Mouse (Mus musculus) kidney, postnatal 14 days (tissue): ENCODE results near the gene Hist1h3g.
A peak's percentile ranks its signal among the peaks of the same experiment; 100 is the strongest.

ENCODE experiments used
- DNase-seq: peaks from one replicate; pipeline ENCODE4 v3.0.0; 2022; ENCODE audit warnings: mixed read lengths

The Hist1h3g gene

DNA sequence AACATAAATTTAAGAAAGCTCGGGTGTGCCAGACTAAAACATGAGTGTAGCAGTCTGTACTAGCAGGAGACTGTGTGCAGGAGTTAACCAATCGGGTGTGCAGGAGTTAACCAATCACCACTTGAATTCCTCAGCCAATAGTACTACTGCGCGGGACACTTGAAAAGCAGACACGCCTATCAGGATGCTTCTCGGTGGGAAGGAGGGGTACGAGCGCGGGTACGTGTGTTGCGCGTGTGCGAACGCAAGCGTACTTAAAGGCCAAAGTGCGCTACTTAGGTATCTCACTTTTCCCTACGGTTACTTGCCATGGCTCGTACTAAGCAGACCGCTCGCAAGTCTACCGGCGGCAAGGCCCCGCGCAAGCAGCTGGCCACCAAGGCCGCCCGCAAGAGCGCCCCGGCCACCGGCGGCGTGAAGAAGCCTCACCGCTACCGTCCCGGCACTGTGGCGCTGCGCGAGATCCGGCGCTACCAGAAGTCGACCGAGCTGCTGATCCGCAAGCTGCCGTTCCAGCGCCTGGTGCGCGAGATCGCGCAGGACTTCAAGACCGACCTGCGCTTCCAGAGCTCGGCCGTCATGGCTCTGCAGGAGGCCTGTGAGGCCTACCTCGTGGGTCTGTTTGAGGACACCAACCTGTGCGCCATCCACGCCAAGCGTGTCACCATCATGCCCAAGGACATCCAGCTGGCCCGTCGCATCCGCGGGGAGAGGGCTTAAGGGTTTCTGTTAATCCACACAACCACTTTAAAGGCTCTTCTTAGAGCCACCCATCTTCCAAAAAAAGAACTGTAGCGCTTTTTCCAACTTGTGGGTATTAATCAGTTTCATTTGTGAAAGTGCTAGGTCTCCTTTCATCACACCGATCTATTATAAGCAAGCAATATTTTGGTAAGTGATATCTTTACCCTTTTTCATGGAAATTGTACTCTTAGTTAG, at the start of gene Hist1h3g:
TSS of gene Hist1h3g (plus strand) at position 286 of the 939 bp plus-strand sequence.
- DNase-seq, result peak; percentile 93

DNA sequence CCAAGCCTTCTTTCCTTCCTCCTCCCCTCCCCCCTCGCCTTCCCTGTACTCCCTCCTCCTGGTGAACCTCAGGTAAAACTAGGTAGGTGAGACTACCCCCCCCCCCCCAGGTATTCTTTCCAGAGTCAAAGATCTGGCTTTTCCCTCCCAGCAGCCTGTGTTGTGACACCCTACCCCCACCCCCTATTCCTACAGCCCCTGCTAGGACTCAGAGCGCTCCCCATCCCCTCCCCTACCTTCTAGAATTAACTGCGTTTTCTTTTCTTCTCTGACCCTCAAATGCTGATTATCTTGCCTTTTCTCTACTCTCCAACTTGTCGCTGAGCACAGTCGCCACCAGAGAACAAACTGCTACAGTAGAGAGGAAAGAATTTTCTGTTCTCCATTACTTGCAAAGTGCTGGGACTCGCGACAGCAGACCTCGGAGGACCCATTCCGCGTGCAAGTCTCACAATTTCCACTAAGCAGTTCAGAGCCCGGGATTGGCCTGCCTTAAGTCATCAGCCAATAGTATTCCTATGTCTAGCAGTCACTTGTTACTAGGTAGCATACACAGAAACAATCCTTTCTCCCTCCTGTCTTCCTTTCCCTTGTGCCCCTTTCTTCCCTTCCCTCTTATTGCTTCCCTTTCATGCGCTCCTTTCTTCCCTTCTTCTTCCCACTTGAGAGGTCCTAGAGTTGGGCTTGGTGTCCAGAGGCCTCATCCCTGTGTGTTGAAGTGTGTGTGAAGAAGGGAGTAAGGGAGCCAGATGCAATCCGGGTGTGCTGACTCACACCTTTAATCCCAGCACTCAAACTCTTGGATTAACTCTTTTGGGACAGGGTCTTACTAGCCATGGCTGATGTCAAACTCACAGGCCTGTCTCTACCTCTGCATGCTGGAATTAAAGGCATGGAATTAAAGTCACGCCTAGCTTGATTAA, 46.6 kb upstream of the Hist1h3g start, which contains the start of gene Btn2a2:
TSS of gene Btn2a2 (minus strand) at position 458 of the 923 bp plus-strand sequence.
- peak; percentile 81 for DNase-seq

DNA sequence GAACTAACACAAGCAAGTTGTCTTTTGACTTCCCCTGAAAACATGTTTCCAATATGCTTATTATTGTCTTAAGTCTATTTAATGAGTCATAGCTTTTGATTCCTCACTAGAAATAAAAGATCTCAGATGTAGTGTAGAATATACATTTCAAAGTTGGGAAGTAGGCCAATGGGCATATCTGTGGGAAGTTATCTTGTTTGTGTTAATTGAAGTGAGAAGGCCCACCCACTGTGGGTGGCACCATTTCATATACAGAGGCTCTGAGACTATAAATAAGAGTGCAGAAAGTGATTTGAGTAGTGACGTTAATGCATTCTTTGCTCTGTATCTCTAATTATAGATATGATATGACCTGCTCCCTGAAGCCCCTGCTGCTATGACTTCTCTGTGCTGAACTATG, 44.4 kb upstream of the Hist1h3g start:
- DNase-seq, result no peak

DNA sequence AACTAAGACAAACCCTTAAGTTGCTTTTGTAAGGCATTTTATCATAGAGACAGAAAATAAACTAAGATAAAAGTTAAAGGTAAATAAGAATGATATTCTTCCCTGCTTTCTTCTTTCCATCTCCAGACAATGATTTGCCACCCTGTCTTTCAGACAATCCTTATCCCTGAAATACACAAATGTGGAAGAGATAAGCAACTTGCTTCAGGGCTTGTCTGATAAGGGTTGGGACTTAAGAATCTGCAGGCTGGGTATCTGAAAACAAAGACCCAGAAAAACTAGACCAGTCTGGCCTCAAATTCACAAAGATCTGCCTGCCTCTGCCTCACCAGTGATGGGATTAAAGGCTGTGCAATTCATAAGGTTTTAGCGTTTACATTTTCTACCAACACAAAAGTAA, 44.0 kb upstream of the Hist1h3g start:
- DNase-seq, result no peak

DNA sequence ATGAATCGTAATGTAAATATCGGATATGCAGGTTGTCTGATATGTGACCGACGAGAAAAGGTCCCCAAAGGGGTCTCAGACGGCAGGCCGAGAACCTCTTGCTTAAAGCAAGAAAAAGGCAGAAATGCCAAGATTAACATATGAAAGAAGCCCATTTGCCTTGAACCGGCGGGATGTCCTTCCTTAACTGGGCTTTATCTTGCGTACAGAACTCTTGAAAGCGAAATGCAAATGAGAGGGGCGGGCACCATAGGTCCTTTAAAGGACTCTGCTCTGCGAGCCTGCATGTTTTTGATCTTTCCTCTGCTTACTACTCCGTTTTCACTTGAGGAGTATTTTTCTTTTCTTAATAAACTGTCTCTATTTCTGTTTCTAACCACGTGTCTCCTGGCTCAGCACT, 43.2 kb upstream of the Hist1h3g start:
- DNase-seq, result no peak

DNA sequence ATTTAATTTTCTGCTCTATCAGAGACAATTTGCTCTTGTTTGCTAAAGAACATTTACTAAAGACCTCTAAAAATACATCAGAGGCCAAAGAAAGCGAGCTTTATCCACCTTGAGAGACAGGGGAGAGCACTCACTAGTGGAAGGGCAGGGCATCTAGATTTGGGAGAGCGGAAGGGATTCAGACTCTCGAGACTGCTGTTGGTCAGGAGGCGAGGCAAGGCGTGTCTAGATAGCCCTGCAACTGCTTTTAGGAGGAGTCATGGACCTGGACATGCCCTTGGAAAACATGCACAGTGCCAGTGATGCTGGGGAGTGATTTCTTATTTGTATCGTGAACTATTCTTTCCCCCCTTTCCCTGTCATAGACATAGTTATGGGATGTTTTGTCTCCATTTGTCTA, 39.7 kb upstream of the Hist1h3g start:
- no peak for DNase-seq

DNA sequence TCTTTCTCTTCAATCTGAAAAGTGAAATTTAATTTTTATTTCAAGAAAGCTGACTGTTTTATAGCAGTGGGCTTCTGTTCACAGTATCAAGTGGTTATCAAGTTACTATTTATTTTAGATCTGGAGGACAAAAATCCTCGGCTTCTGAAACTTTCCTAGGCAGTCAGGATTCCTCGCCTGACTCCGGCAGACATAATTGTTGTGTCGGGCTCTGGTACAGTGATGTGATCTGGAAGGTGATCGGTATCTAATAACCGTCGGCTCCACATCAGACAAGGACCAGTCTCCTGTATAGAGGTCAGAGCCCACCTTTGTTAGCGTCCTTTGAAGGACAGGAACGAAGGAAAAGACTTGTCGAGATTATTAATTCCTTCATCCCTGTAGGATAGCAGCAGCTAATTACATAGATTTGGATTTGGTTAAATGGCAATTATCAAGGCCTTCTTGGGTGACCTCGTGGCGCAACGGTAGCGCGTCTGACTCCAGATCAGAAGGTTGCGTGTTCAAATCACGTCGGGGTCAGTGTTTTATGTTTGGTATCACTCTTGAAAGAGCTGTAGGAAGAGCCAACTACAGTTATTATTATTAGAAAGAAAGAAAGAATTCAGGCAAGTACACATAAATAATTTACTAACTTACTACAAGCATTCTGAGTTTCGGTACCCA, 37.4 kb upstream of the Hist1h3g start:
- no peak for DNase-seq

DNA sequence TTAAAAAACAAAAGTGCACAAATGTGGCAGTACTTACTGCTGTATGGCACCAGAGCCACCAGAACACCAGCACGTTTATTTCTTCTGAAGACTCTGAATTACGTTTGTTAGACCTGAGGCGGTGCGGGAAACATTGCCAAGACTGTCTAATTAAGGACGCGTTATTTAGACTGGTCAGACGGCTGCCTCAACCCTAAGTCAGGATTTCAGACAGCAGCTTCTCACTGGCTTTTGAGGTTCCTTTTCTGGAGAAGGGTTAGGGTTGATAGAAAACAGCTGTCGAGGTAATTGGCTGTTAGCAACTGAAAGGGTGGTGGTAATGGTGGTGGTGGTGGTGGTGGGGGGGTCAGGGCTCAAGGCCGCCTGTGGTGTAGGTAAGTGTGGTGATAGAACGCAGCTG, 36.6 kb upstream of the Hist1h3g start:
- no peak for DNase-seq

DNA sequence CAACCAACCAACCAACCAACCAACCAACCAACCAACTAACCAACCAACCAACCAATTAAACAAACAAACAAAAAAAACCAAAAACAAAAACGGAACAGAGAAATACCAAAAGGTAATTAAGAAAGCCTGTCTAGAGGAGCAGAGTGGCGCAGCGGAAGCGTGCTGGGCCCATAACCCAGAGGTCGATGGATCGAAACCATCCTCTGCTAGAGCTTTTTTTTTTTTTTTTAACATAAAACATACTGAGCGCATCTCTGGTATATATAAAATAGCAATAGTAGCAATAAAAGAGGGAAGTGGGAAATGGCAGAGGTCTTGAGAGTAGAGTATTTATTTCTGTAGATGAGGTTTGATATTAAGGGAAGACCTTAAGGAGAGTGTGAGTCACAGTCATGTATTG, 35.3 kb upstream of the Hist1h3g start:
- no peak for DNase-seq

DNA sequence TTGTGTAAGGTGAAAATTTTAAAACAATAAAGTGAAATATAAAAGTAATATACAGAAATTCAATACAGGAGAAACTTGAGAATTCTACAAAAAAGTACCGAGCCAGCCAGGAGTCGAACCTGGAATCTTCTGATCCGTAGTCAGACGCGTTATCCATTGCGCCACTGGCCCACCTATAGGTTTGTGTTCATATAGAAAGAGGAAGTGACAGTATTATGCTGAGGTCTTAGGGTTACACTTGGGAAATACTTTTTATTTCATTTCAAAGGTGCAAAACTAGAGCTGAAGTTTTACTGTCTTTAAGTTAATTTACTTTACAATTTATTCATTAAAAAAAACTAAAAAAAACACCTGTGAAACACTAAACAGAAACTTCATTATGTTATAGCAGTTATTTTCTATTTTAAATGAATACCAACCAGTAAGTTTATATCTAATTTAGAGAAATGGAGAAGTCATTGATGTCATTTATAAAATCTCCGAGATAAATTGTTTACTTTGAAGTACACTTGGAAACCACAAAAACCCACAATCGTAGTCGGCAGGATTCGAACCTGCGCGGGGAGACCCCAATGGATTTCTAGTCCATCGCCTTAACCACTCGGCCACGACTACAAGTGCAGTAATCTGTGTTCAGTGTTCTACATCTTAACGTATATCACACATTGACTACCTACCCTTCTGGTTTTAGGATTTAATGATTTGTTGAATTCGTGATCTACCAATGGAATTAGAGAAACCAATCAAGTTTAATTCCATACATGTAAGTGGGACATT, 34.6 kb upstream of the Hist1h3g start:
- peak; percentile 26 for DNase-seq

DNA sequence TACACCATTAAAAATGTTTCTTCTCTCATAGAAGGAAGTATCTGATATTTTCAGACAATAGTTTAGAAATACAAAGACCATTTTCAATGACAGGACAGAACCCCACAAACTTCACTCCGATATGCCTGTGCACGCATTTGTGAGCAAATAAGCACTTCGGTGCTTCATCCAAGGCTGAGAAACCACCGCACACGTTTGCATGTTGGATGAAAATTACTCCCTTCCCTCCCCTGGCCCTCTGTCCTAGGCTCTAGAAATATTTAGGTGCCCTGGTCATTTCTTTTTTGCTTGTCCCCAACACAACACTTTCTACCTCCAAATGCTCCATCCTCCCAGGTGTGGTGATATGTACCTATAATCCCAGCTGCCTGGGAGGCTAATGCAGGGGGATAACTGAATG, 33.7 kb upstream of the Hist1h3g start:
- no peak for DNase-seq

DNA sequence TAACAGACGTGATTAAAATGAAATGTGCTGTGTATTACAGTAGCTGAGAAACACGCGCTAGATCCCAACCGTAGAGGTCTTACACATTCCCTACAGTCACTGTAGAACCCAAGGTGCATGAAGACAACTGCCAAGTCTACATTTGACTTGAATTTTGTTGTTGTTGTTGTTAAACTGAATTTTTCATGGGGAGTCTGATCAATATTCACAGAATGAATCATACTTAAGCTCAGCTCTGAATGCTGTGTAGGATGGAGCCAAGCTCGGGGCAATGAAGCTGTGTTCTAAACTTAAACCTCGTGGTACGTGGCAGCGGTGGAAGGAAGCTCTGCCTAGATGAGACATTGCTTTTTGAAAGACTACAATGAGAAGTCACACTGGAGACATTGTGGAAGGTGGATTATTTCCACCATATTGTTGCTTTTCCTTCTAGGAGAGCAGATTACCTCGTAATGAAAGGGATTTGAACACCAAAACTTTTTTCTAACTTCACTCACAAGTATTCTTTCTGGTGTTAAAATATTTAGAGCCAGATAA, 33.1 kb upstream of the Hist1h3g start:
- DNase-seq, result no peak

DNA sequence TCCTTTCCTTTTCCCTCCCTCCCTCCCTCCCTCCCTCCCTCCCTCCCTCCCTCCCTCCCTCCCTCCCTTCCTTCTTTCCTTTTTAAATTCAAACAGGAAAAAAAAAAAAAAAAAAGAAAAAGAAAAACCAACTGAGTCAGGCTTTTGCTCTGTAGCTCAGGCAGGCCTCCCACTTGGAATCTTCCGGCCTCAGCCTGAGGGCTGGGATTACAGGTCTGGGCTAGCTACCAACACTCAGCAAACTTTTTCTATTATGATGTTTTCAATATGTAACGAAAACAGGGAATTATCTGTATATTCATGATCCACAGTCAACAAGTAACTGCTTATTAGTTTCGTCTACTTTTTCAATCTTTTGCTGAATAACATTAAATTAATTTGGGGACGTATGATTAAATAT, 32.3 kb upstream of the Hist1h3g start:
- no peak for DNase-seq

DNA sequence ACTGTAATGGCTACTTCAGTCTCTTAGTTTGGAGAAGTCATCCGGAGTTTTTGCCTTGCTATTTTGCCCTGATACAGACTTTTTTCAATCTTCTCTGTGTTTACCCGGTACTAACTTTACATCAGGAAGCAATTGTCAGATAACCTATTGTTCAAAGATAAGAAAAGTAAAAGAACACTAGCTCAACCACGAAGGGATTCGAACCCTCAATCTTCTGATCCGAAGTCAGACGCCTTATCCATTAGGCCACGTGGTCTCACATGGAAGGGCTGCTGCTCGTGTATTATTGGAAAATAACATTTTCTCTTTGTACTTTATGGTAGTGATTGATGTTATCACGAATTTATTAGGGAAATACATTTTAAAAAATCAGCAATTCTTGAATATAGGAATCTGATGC, 31.4 kb upstream of the Hist1h3g start:
- no peak for DNase-seq

DNA sequence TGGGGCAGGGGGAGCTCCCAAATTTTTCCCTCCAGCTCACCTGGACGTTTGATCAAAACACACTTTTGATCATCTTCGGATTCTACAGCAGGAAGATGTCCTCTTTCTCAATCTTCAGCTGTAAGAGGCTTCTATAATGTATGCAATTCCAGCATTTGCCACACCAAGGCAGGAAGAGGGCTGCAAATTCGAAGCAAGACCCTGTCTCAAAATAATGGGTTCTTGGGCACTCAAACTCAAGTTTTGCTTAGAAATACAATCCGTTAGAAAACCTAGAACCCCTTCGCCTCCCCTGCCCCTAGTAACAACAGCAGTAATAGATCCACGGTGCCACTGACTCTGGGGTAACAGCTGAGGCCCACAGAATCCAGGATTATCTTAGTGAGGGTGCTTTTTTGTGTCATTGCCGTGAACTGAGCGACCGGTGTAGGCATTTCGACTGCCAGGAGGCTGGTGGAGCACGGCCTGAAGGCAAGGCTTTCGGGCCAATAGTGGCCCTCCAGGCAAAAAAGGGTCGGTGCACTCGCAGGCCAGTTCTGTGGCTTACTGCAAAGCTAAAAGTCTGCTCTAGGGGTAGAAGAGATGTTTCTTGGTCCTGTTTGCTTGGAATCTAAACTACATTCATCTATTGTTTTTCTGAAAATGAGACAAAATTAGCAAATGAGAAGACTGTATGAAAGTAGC, 29.4 kb upstream of the Hist1h3g start:
- DNase-seq, result no peak

DNA sequence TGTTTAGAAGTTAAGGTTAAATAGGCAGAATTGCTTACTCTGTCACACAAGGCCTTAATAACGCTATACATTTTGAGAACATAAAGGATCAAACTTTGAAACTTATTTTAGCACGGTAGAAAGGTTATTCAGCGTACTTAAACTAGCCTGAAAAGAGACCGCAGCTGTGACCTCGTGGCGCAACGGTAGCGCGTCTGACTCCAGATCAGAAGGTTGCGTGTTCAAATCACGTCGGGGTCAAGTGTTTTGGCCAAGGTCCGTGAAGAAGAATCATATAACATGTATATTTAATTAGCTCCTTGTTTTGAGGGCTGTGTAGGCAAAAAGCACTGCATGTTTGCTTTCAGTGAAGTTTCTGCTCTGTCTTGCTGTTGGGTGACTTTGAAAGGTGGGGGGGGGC, 28.9 kb upstream of the Hist1h3g start:
- DNase-seq, result no peak

DNA sequence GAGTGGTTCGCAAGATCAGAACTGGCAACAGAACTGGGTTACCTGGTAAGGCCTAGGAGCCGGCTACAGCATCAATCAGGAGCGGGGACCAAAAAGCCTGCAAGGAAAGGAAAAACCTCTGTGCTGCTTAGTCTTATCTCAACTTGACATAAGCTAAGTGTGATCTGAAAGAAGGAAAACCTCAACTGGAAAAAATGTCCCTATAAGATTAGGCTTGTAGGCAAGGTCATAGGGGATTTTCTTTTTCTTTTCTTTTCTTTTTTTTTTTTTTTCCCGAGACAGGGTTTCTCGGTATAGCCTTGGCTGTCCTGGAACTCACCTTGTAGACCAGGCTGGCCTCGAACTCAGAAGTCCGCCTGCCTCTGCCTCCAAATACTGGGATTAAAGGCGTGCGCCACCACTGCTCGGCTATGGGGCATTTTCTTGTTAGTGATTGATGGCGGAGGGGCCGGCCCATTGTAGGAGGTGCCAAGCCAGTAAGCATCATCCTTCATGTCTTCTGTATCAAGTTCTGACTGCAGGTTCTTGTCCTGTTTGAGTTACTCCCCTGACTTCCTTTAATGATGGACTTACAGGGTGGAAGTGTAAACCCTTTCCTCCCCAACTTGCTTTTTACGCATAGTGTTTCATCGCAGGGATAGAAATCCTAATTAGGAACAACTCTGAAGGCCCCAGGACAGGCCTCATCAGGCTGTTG, 28.3 kb upstream of the Hist1h3g start:
- no peak for DNase-seq

DNA sequence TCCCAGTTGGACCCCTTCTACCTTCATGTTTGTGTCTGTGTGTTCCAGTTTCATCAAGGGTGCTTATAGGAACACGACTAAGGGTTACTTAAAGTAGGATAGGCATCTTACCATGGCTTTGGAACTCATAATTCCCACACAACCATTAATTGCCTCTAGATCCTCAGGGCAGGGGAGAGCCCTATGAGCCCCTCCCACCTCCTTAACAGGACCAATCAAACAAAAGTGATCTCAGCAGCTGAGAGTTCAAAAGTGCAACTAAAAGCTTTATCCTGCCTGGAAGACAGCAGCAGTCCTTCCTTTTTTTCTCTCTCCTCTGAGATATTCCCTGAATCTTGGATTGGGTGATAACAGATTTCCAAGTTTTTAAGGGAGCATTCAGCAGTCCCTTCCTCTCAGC, 25.1 kb upstream of the Hist1h3g start:
- no peak for DNase-seq

DNA sequence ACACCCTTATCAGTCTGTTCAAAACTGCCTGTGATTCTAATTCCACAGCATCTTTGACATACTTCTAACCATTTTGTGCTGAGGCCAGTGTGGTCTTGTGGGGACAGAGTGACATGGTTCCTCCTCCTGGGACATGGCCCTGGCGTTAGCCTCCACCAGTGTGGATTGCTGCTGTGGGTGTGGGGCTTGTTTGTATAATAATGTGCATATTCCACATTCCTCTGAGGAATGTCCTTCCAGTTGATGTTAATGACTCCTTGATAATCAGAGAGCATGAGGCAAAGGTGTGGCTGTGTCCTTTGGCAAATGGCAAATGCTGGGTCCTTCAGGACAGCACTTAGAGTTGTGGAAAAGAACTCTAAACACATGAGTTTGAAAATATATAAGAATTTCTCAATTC, 21.7 kb upstream of the Hist1h3g start:
- DNase-seq, result no peak

DNA sequence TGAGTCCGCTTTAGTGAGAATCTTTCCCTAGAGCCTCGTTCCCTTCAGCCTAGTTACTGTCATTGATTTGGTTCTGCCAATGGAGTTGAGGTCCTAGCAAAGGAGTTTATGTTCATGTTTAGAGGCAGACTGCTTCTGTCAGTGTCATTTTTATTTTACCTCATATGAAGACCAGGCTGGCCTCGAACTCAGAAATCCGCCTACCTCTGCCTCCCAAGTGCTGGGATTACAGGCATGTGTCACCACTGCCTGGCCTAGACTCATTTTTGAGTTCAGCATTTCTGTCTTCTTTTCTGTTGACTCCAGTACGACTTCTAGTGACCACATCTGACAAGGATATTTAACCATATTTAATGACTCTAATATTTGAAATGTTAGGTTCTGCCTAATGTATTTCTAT, 19.9 kb upstream of the Hist1h3g start:
- DNase-seq, result no peak
